Mouse (Mus musculus) intestine, embryonic 16.5 days (tissue): ENCODE measurements around the gene Uaca. TPM values are rescaled to one million over a fixed set of nuclear protein-coding genes. Genes with fewer than 3 reads are reported as not detected.

Source experiments
- ATAC-seq: fragments of 200-750 bp; cut with Nextera tagmentation; 2 replicates; pipeline ENCODE4 v1.8.0; 2017; ENCODE audit warnings: moderate TSS enrichment, moderate library complexity
- H3K27ac ChIP-seq: fragments of 300-500 bp; sonication (generic); 2 replicates; pipeline ENCODE4 v1.5.1; 2014; ENCODE audit warnings: mild to moderate bottlenecking, low read length
- H3K27me3 ChIP-seq: fragments of 300-500 bp; sonication (generic); replicated peaks from 2 replicates; pipeline ENCODE4 v1.6.1; 2014; ENCODE audit warnings: low read length, control low read depth, mixed read lengths; ENCODE audit not compliant: control insufficient read depth, insufficient read depth
- H3K36me3 ChIP-seq: fragments of 300-500 bp; sonication (generic); 2 replicates; pipeline ENCODE4 v1.6.1; 2014; ENCODE audit warnings: low read length, control low read depth; ENCODE audit not compliant: control insufficient read depth, insufficient read depth
- H3K4me1 ChIP-seq: fragments of 300-500 bp; sonication (generic); 2 replicates; pipeline ENCODE4 v1.6.1; 2014; ENCODE audit warnings: low read length, control low read depth, mixed read lengths; ENCODE audit not compliant: control insufficient read depth, insufficient read depth
- H3K4me2 ChIP-seq: fragments of 300-500 bp; sonication (generic); 2 replicates; pipeline ENCODE4 v1.6.1; 2014; ENCODE audit warnings: low read depth, low read length, control low read depth
- H3K4me3 ChIP-seq: fragments of 300-500 bp; sonication (generic); 2 replicates; pipeline ENCODE4 v1.5.1; 2014; ENCODE audit warnings: mild to moderate bottlenecking, low read length
- H3K9ac ChIP-seq: fragments of 300-500 bp; sonication (generic); 2 replicates; pipeline ENCODE4 v1.6.1; 2014; ENCODE audit warnings: low read depth, low read length
- H3K9me3 ChIP-seq: fragments of 300-500 bp; sonication (generic); 2 replicates; pipeline ENCODE4 v1.6.1; 2016; ENCODE audit warnings: low read length, control low read depth; ENCODE audit not compliant: control insufficient read depth
- WGBS: fragments of 180-500 bp; shearing (Covaris S2); extraction: QIAGEN DNeasy Blood & Tissue Kit; methylation state at CpG from one replicate; pipeline ENCODE4 v1.1.7; 2014; 5-methylcytosine and 5-hydroxymethylcytosine counted together
- polyA plus RNA-seq: library from polyadenylated mRNA; unstranded; fragments of >200 nt; fragmentation: Nextera tagmentation; extraction: Ambion mirVana; gene quantifications from 2 replicates; pipeline ENCODE4 v1.2.1, GENCODE M21; 2015

Uaca gene
- polyA plus RNA-seq, 1 experiment from 2014 or later: 56.8 TPM

- Histone ChIP-seq H3K9ac (no peak overlapping the region), H3K4me1 (no peaks in the 10 kb centered on the region), H3K4me2 (no peak overlapping the region), H3K4me3 (no peak overlapping the region), H3K27ac (no peak overlapping the region), H3K27me3 (no peaks in the 10 kb centered on the region), H3K9me3 (no peaks in the 10 kb centered on the region), H3K36me3 (peaks cover 15% of the 10 kb centered on the region)
- ATAC-seq: no peak
- WGBS: 72% methylated on average over 8 of the region's 8 CpGs
These were observed 82.2 kb downstream of the Uaca start for GRCm38 (mm10) chr9:60876531-60876930.

- H3K4me2 ChIP-seq: no peak overlapping the region
- no peak overlapping the region for H3K4me3 ChIP-seq
- no peaks in the 10 kb centered on the region for H3K4me1 ChIP-seq
- peaks cover 13% of the 10 kb centered on the region for H3K36me3 ChIP-seq
- 0 out of 2 replicates have a peak, but pooled peaks cover 2% of the 10 kb centered on the region for H3K9me3 ChIP-seq
- no peaks in the 10 kb centered on the region for H3K27me3 ChIP-seq
- no peak overlapping the region for H3K9ac ChIP-seq
- WGBS: 78% methylated on average over 8 of the region's 8 CpGs
- ATAC-seq: no peak
- H3K27ac ChIP-seq: no peak overlapping the region
These were observed 83.8 kb downstream of the Uaca start for GRCm38 (mm10) chr9:60878051-60878557.

GRCm38 (mm10) chr9:60878630-60879029 is 84.3 kb downstream of the Uaca start:
- H3K4me3 ChIP-seq: no peak overlapping the region
- H3K27ac ChIP-seq: no peak overlapping the region
- no peaks in the 10 kb centered on the region for H3K27me3 ChIP-seq
- H3K9me3 ChIP-seq: 0 out of 2 replicates have a peak, but pooled peaks cover 2% of the 10 kb centered on the region
- H3K4me2 ChIP-seq: no peak overlapping the region
- no peak overlapping the region for H3K9ac ChIP-seq
- H3K4me1 ChIP-seq: no peaks in the 10 kb centered on the region
- WGBS: 90% methylated on average over 3 of the region's 3 CpGs
- peaks cover 13% of the 10 kb centered on the region for H3K36me3 ChIP-seq
- no peak for ATAC-seq

GRCm38 (mm10) chr9:60885148-60885547 is 90.8 kb downstream of the Uaca start:
- H3K27me3 ChIP-seq: no peaks in the 10 kb centered on the region

GRCm38 (mm10) chr9:60886431-60887371 is 92.4 kb downstream of the Uaca start:
- Histone ChIP-seq H3K9ac (no peak overlapping the region), H3K4me2 (no peak overlapping the region), H3K27me3 (no peaks in the 10 kb centered on the region), H3K27ac (peak overlapping the region; percentile 23; the same call in 1 of the 2 replicates), H3K4me3 (no peak overlapping the region), H3K9me3 (0 out of 2 replicates have a peak, but pooled peaks cover 2% of the 10 kb centered on the region), H3K36me3 (0 out of 2 replicates have a peak, but pooled peaks cover 4% of the 10 kb centered on the region), H3K4me1 (peaks cover 3% of the 10 kb centered on the region; the same call in 1 of the 2 replicates)
- 60% methylated on average over 18 of the region's 18 CpGs for WGBS
- ATAC-seq: peak; percentile 5; the same call in 1 of the 2 replicates

More at GRCm38 (mm10) chr9:60885148-60885547, 90.8 kb downstream of the Uaca start:
- 70% methylated on average over 6 of the region's 6 CpGs for WGBS
- no peak for ATAC-seq
- Histone ChIP-seq H3K27ac (no peak overlapping the region), H3K9ac (no peak overlapping the region), H3K4me1 (peaks cover 3% of the 10 kb centered on the region; the same call in 1 of the 2 replicates), H3K36me3 (peaks cover 10% of the 10 kb centered on the region), H3K9me3 (0 out of 2 replicates have a peak, but pooled peaks cover 2% of the 10 kb centered on the region), H3K4me3 (no peak overlapping the region), H3K4me2 (no peak overlapping the region)

- Histone ChIP-seq H3K4me3 (no peak overlapping the region), H3K4me1 (peaks cover 3% of the 10 kb centered on the region; the same call in 1 of the 2 replicates), H3K9ac (no peak overlapping the region), H3K9me3 (0 out of 2 replicates have a peak, but pooled peaks cover 2% of the 10 kb centered on the region), H3K4me2 (no peak overlapping the region), H3K36me3 (0 out of 2 replicates have a peak, but pooled peaks cover 3% of the 10 kb centered on the region), H3K27me3 (no peaks in the 10 kb centered on the region), H3K27ac (peak overlapping the region; percentile 39)
- 61% methylated on average over 9 of the region's 9 CpGs for WGBS
- ATAC-seq: peak; percentile 38
These were observed 93.1 kb downstream of the Uaca start for GRCm38 (mm10) chr9:60887389-60887811.

- Histone ChIP-seq H3K4me2 (no peak overlapping the region), H3K4me3 (no peak overlapping the region), H3K27ac (no peak overlapping the region), H3K9ac (no peak overlapping the region), H3K4me1 (no peaks in the 10 kb centered on the region; the same call in 1 of the 2 replicates), H3K27me3 (no peaks in the 10 kb centered on the region), H3K36me3 (no peaks in the 10 kb centered on the region), H3K9me3 (no peaks in the 10 kb centered on the region)
- WGBS: 80% methylated on average over 6 of the region's 6 CpGs
- no peak for ATAC-seq
These were observed 99.2 kb downstream of the Uaca start for GRCm38 (mm10) chr9:60893511-60893910.

GRCm38 (mm10) chr9:60895486-60896110 is 101.3 kb downstream of the Uaca start:
- H3K9me3 ChIP-seq: no peaks in the 10 kb centered on the region
- H3K4me2 ChIP-seq: no peak overlapping the region
- no peaks in the 10 kb centered on the region for H3K27me3 ChIP-seq
- no peak overlapping the region for H3K4me3 ChIP-seq
- H3K27ac ChIP-seq: no peak overlapping the region
- no peak overlapping the region for H3K9ac ChIP-seq
- ATAC-seq: peak; percentile 62
- H3K36me3 ChIP-seq: no peaks in the 10 kb centered on the region
- 60% methylated on average over 8 of the region's 8 CpGs for WGBS
- H3K4me1 ChIP-seq: peaks cover 19% of the 10 kb centered on the region; the same call in 1 of the 2 replicates
